Mouse (Mus musculus): ENCODE results near the gene Thbs2. TPM values are rescaled to one million over a fixed set of nuclear protein-coding genes. Genes with fewer than 3 reads are reported as not detected.

Gene Thbs2
- polyA plus RNA-seq, 1 experiment: 4.4 TPM

- no peaks in the 10 kb centered on the region for H3K27me3 ChIP-seq (ENCODE audit: control insufficient read depth, insufficient read depth, low read length)
- DNase-seq: no peak
- no peak for TF ChIP-seq CTCF (IDR thresholded peaks at IDR 0.05; ENCODE audit: borderline replicate concordance, insufficient read depth, low read depth, low read length)
- no peak for TF ChIP-seq POLR2A (IDR thresholded peaks at IDR 0.05; ENCODE audit: borderline replicate concordance, insufficient read depth, low read length)
- H3K4me3 ChIP-seq (replicated peaks; ENCODE audit: insufficient read depth, low read depth, low read length): no peak overlapping the region
- WGBS: 24% methylated on average over 6 of the region's 6 CpGs
- H3K27ac ChIP-seq (ENCODE audit: insufficient read depth, low read length): no peak overlapping the region
- H3K4me1 ChIP-seq (ENCODE audit: control insufficient read depth, insufficient read depth, low read length): peaks cover 7% of the 10 kb centered on the region
Observed at GRCm38 (mm10) chr17:14696281-14696795, 2.3 kb upstream of the Thbs2 start.

- TF ChIP-seq POLR2A (IDR thresholded peaks at IDR 0.05; ENCODE audit: borderline replicate concordance, insufficient read depth, low read length): no peak
- TF ChIP-seq CTCF (IDR thresholded peaks at IDR 0.05; ENCODE audit: borderline replicate concordance, insufficient read depth, low read depth, low read length): no peak
- H3K4me3 ChIP-seq (replicated peaks; ENCODE audit: insufficient read depth, low read depth, low read length): peak overlapping the region; percentile 9
- H3K27me3 ChIP-seq (ENCODE audit: control insufficient read depth, insufficient read depth, low read length): no peaks in the 10 kb centered on the region
- H3K4me1 ChIP-seq (ENCODE audit: control insufficient read depth, insufficient read depth, low read length): peaks cover 7% of the 10 kb centered on the region
- no peak overlapping the region for H3K27ac ChIP-seq (ENCODE audit: insufficient read depth, low read length)
- WGBS: 48% methylated on average over 9 of the region's 9 CpGs
- no peak for DNase-seq
Observed at GRCm38 (mm10) chr17:14693048-14693993, 714 bp downstream of the Thbs2 start.

- 56% methylated on average over 6 of the region's 6 CpGs for WGBS
- Histone ChIP-seq H3K27ac (ENCODE audit: insufficient read depth, low read length) (no peak overlapping the region), H3K27me3 (ENCODE audit: control insufficient read depth, insufficient read depth, low read length) (no peaks in the 10 kb centered on the region), H3K4me3 (replicated peaks; ENCODE audit: insufficient read depth, low read depth, low read length) (no peak overlapping the region), H3K4me1 (ENCODE audit: control insufficient read depth, insufficient read depth, low read length) (peaks cover 7% of the 10 kb centered on the region)
- no peak for TF ChIP-seq POLR2A (IDR thresholded peaks at IDR 0.05; ENCODE audit: borderline replicate concordance, insufficient read depth, low read length)
- TF ChIP-seq CTCF (IDR thresholded peaks at IDR 0.05; ENCODE audit: borderline replicate concordance, insufficient read depth, low read depth, low read length): no peak
- DNase-seq: no peak
Observed at GRCm38 (mm10) chr17:14691901-14692300, 2.1 kb downstream of the Thbs2 start.

GRCm38 (mm10) chr17:14691197-14691596, 2.8 kb downstream of the Thbs2 start:
- no peaks in the 10 kb centered on the region for H3K27me3 ChIP-seq (ENCODE audit: control insufficient read depth, insufficient read depth, low read length)
- 9% methylated on average over 4 of the region's 4 CpGs for WGBS
- H3K4me1 ChIP-seq (ENCODE audit: control insufficient read depth, insufficient read depth, low read length): peaks cover 5% of the 10 kb centered on the region
- no peak overlapping the region for H3K27ac ChIP-seq (ENCODE audit: insufficient read depth, low read length)
- peak; percentile 56 to 75 for DNase-seq
- H3K4me3 ChIP-seq (replicated peaks; ENCODE audit: insufficient read depth, low read depth, low read length): no peak overlapping the region
- no peak for TF ChIP-seq POLR2A (IDR thresholded peaks at IDR 0.05; ENCODE audit: borderline replicate concordance, insufficient read depth, low read length)
- no peak for TF ChIP-seq CTCF (IDR thresholded peaks at IDR 0.05; ENCODE audit: borderline replicate concordance, insufficient read depth, low read depth, low read length)

GRCm38 (mm10) chr17:14682836-14683235, 11.2 kb downstream of the Thbs2 start:
- Histone ChIP-seq H3K27me3 (ENCODE audit: control insufficient read depth, insufficient read depth, low read length) (no peaks in the 10 kb centered on the region), H3K4me3 (replicated peaks; ENCODE audit: insufficient read depth, low read depth, low read length) (no peak overlapping the region), H3K27ac (ENCODE audit: insufficient read depth, low read length) (no peak overlapping the region), H3K4me1 (ENCODE audit: control insufficient read depth, insufficient read depth, low read length) (no peaks in the 10 kb centered on the region)
- DNase-seq: no peak
- whole genome bisulfite sequencing: 86% methylated on average over 7 of the region's 7 CpGs
- TF ChIP-seq POLR2A (IDR thresholded peaks at IDR 0.05; ENCODE audit: borderline replicate concordance, insufficient read depth, low read length): no peak
- no peak for TF ChIP-seq CTCF (IDR thresholded peaks at IDR 0.05; ENCODE audit: borderline replicate concordance, insufficient read depth, low read depth, low read length)

GRCm38 (mm10) chr17:14681047-14681446, 13.0 kb downstream of the Thbs2 start:
- H3K27me3 ChIP-seq (ENCODE audit: control insufficient read depth, insufficient read depth, low read length): no peaks in the 10 kb centered on the region
- H3K27ac ChIP-seq (ENCODE audit: insufficient read depth, low read length): no peak overlapping the region
- no peaks in the 10 kb centered on the region for H3K4me1 ChIP-seq (ENCODE audit: control insufficient read depth, insufficient read depth, low read length)
- TF ChIP-seq POLR2A (IDR thresholded peaks at IDR 0.05; ENCODE audit: borderline replicate concordance, insufficient read depth, low read length) (no peak), CTCF (IDR thresholded peaks at IDR 0.05; ENCODE audit: borderline replicate concordance, insufficient read depth, low read depth, low read length) (no peak)
- DNase-seq: no peak
- H3K4me3 ChIP-seq (replicated peaks; ENCODE audit: insufficient read depth, low read depth, low read length): no peak overlapping the region
- WGBS: 38% methylated on average over 12 of the region's 12 CpGs

GRCm38 (mm10) chr17:14677198-14677597, 16.8 kb downstream of the Thbs2 start:
- TF ChIP-seq CTCF (IDR thresholded peaks at IDR 0.05; ENCODE audit: borderline replicate concordance, insufficient read depth, low read depth, low read length): no peak
- no peak for TF ChIP-seq POLR2A (IDR thresholded peaks at IDR 0.05; ENCODE audit: borderline replicate concordance, insufficient read depth, low read length)
- DNase-seq: no peak
- Histone ChIP-seq H3K27me3 (ENCODE audit: control insufficient read depth, insufficient read depth, low read length) (no peaks in the 10 kb centered on the region), H3K27ac (ENCODE audit: insufficient read depth, low read length) (no peak overlapping the region), H3K4me3 (replicated peaks; ENCODE audit: insufficient read depth, low read depth, low read length) (no peak overlapping the region), H3K4me1 (ENCODE audit: control insufficient read depth, insufficient read depth, low read length) (peaks cover 5% of the 10 kb centered on the region)
- WGBS: 74% methylated on average over 8 of the region's 8 CpGs

- peaks cover 7% of the 10 kb centered on the region for H3K4me1 ChIP-seq (ENCODE audit: control insufficient read depth, insufficient read depth, low read length)
- TF ChIP-seq POLR2A (IDR thresholded peaks at IDR 0.05; ENCODE audit: borderline replicate concordance, insufficient read depth, low read length) (no peak), CTCF (IDR thresholded peaks at IDR 0.05; ENCODE audit: borderline replicate concordance, insufficient read depth, low read depth, low read length) (no peak)
- no peak overlapping the region for H3K4me3 ChIP-seq (replicated peaks; ENCODE audit: insufficient read depth, low read depth, low read length)
- no peak for DNase-seq
- 93% methylated on average over 2 of the region's 2 CpGs for WGBS
- no peaks in the 10 kb centered on the region for H3K27me3 ChIP-seq (ENCODE audit: control insufficient read depth, insufficient read depth, low read length)
- H3K27ac ChIP-seq (ENCODE audit: insufficient read depth, low read length): no peak overlapping the region
Observed at GRCm38 (mm10) chr17:14675517-14675916, 18.5 kb downstream of the Thbs2 start.

All from cerebellum, adult 2 months (tissue).